Mouse (Mus musculus) E14TG2a.4 (cell line): ENCODE measurements at regions not wholly inside any gene's neighbourhood (a gene's known extent, or its start where the extent isn't known, plus 50 kb on each side); places are given as distances from the start of the nearest gene placed in this dataset.

Experiments used
- CTCF ChIP-seq: conservative IDR thresholded peaks from 2 replicates; pipeline ENCODE4 v1.5.1; 2014; ENCODE audit warnings: low read length
- POU5F1 ChIP-seq: IDR thresholded peaks from 2 replicates; pipeline ENCODE4 v1.6.1; 2014; ENCODE audit warnings: low read length, borderline replicate concordance

GRCm38 (mm10) chr13:5202736-5203135 is 593.8 kb upstream of the Akr1e1 start:
- TF ChIP-seq CTCF (no peak), POU5F1 (no peak)
